Mouse (Mus musculus): ENCODE results near the gene Pcnx3. TPM values are rescaled to one million over a fixed set of nuclear protein-coding genes. Genes with fewer than 3 reads are reported as not detected.

Pcnx3 gene
- polyA plus RNA-seq (2014; fragmentation: Illumina TruSeq; extraction: RNeasy Lipid Tissue Mini Kit (QIAGEN cat#74804); ENCODE audit: low read depth, low replicate concordance): 48.3 TPM

GRCm38 (mm10) chr19:5688200-5689087 is at the start of gene Pcnx3, which contains the start of gene Map3k11:
Gene Pcnx3 (minus strand): TSS chr19:5688908.
Gene Map3k11 (plus strand): TSS chr19:5688742.

GRCm38 (mm10) chr19:5729444-5729815 is 40.7 kb upstream of the Pcnx3 start, which contains the start of gene Fam89b:
Gene Fam89b (minus strand): TSS chr19:5729653.

GRCm38 (mm10) chr19:5725767-5726515 is 37.2 kb upstream of the Pcnx3 start, which contains the start of gene Ehbp1l1:
Gene Ehbp1l1 (minus strand): TSS chr19:5726317.

GRCm38 (mm10) chr19:5704163-5704800 is 15.6 kb upstream of the Pcnx3 start, which contains the start of gene Kcnk7:
Gene Kcnk7 (plus strand): TSS chr19:5704367.

GRCm38 (mm10) chr19:5662981-5663913 is 25.5 kb downstream of the Pcnx3 start, which contains the start of gene Sipa1:
Gene Sipa1 (minus strand): TSS chr19:5663707.

GRCm38 (mm10) chr19:5637069-5638047 is 51.4 kb downstream of the Pcnx3 start, which contains the start of gene Rela:
Gene Rela (plus strand): TSS chr19:5637483.

Other genes starting within 250 kb of the Pcnx3 start
- 0.51 TPM for gene Fosl1, start 241.4 kb downstream of the Pcnx3 start, polyA plus RNA-seq (2014; fragmentation: Illumina TruSeq; extraction: RNeasy Lipid Tissue Mini Kit (QIAGEN cat#74804); ENCODE audit: low read depth, low replicate concordance)
- 7.1 TPM for gene Ccdc85b, start 231.0 kb downstream of the Pcnx3 start, polyA plus RNA-seq (2014; fragmentation: Illumina TruSeq; extraction: RNeasy Lipid Tissue Mini Kit (QIAGEN cat#74804); ENCODE audit: low read depth, low replicate concordance)
- gene Fibp, start 228.3 kb downstream of the Pcnx3 start, polyA plus RNA-seq (2014; fragmentation: Illumina TruSeq; extraction: RNeasy Lipid Tissue Mini Kit (QIAGEN cat#74804); ENCODE audit: low read depth, low replicate concordance): 53.3 TPM
- 1.5 TPM for gene Ctsw, start 220.4 kb downstream of the Pcnx3 start, polyA plus RNA-seq (2014; fragmentation: Illumina TruSeq; extraction: RNeasy Lipid Tissue Mini Kit (QIAGEN cat#74804); ENCODE audit: low read depth, low replicate concordance)
- 41.4 TPM for gene Efemp2, start 215.0 kb downstream of the Pcnx3 start, polyA plus RNA-seq (2014; fragmentation: Illumina TruSeq; extraction: RNeasy Lipid Tissue Mini Kit (QIAGEN cat#74804); ENCODE audit: low read depth, low replicate concordance)
- 45.1 TPM for gene Mus81, start 200.5 kb downstream of the Pcnx3 start, polyA plus RNA-seq (2014; fragmentation: Illumina TruSeq; extraction: RNeasy Lipid Tissue Mini Kit (QIAGEN cat#74804); ENCODE audit: low read depth, low replicate concordance)
- 533 TPM for gene Cfl1, start 198.5 kb downstream of the Pcnx3 start, polyA plus RNA-seq (2014; fragmentation: Illumina TruSeq; extraction: RNeasy Lipid Tissue Mini Kit (QIAGEN cat#74804); ENCODE audit: low read depth, low replicate concordance)
- 6.2 TPM for gene 1700020D05Rik, start 185.1 kb downstream of the Pcnx3 start, polyA plus RNA-seq (2014; fragmentation: Illumina TruSeq; extraction: RNeasy Lipid Tissue Mini Kit (QIAGEN cat#74804); ENCODE audit: low read depth, low replicate concordance)
- 18.9 TPM for gene Snx32, start 178.4 kb downstream of the Pcnx3 start, polyA plus RNA-seq (2014; fragmentation: Illumina TruSeq; extraction: RNeasy Lipid Tissue Mini Kit (QIAGEN cat#74804); ENCODE audit: low read depth, low replicate concordance)
- gene Ovol1, start 128.3 kb downstream of the Pcnx3 start, polyA plus RNA-seq (2014; fragmentation: Illumina TruSeq; extraction: RNeasy Lipid Tissue Mini Kit (QIAGEN cat#74804); ENCODE audit: low read depth, low replicate concordance): 2.1 TPM
- gene Ap5b1, start 120.9 kb downstream of the Pcnx3 start, polyA plus RNA-seq (2014; fragmentation: Illumina TruSeq; extraction: RNeasy Lipid Tissue Mini Kit (QIAGEN cat#74804); ENCODE audit: low read depth, low replicate concordance): 5.9 TPM
- 47.8 TPM for gene Rnaseh2c, start 87.0 kb downstream of the Pcnx3 start, polyA plus RNA-seq (2014; fragmentation: Illumina TruSeq; extraction: RNeasy Lipid Tissue Mini Kit (QIAGEN cat#74804); ENCODE audit: low read depth, low replicate concordance)
- gene Kat5, start 78.7 kb downstream of the Pcnx3 start, polyA plus RNA-seq (2014; fragmentation: Illumina TruSeq; extraction: RNeasy Lipid Tissue Mini Kit (QIAGEN cat#74804); ENCODE audit: low read depth, low replicate concordance): 43.1 TPM
- 47.9 TPM for gene Rela, start 51.4 kb downstream of the Pcnx3 start, polyA plus RNA-seq (2014; fragmentation: Illumina TruSeq; extraction: RNeasy Lipid Tissue Mini Kit (QIAGEN cat#74804); ENCODE audit: low read depth, low replicate concordance)
- 23.3 TPM for gene Sipa1, start 25.2 kb downstream of the Pcnx3 start, polyA plus RNA-seq (2014; fragmentation: Illumina TruSeq; extraction: RNeasy Lipid Tissue Mini Kit (QIAGEN cat#74804); ENCODE audit: low read depth, low replicate concordance)
- gene Map3k11, start 166 bp downstream of the Pcnx3 start, polyA plus RNA-seq (2014; fragmentation: Illumina TruSeq; extraction: RNeasy Lipid Tissue Mini Kit (QIAGEN cat#74804); ENCODE audit: low read depth, low replicate concordance): 28.7 TPM
- 0.48 TPM for gene Kcnk7, start 15.5 kb upstream of the Pcnx3 start, polyA plus RNA-seq (2014; fragmentation: Illumina TruSeq; extraction: RNeasy Lipid Tissue Mini Kit (QIAGEN cat#74804); ENCODE audit: low read depth, low replicate concordance)
- 30.6 TPM for gene Ehbp1l1, start 37.4 kb upstream of the Pcnx3 start, polyA plus RNA-seq (2014; fragmentation: Illumina TruSeq; extraction: RNeasy Lipid Tissue Mini Kit (QIAGEN cat#74804); ENCODE audit: low read depth, low replicate concordance)
- 47.1 TPM for gene Fam89b, start 40.7 kb upstream of the Pcnx3 start, polyA plus RNA-seq (2014; fragmentation: Illumina TruSeq; extraction: RNeasy Lipid Tissue Mini Kit (QIAGEN cat#74804); ENCODE audit: low read depth, low replicate concordance)
- 196 TPM for gene Ltbp3, start 52.0 kb upstream of the Pcnx3 start, polyA plus RNA-seq (2014; fragmentation: Illumina TruSeq; extraction: RNeasy Lipid Tissue Mini Kit (QIAGEN cat#74804); ENCODE audit: low read depth, low replicate concordance)
- gene Scyl1, start 82.5 kb upstream of the Pcnx3 start, polyA plus RNA-seq (2014; fragmentation: Illumina TruSeq; extraction: RNeasy Lipid Tissue Mini Kit (QIAGEN cat#74804); ENCODE audit: low read depth, low replicate concordance): 96.2 TPM
- gene Frmd8, start 186.4 kb upstream of the Pcnx3 start, polyA plus RNA-seq (2014; fragmentation: Illumina TruSeq; extraction: RNeasy Lipid Tissue Mini Kit (QIAGEN cat#74804); ENCODE audit: low read depth, low replicate concordance): 8.9 TPM
- 18.2 TPM for gene Slc25a45, start 188.9 kb upstream of the Pcnx3 start, polyA plus RNA-seq (2014; fragmentation: Illumina TruSeq; extraction: RNeasy Lipid Tissue Mini Kit (QIAGEN cat#74804); ENCODE audit: low read depth, low replicate concordance)
- 0.92 TPM for gene Tigd3, start 205.2 kb upstream of the Pcnx3 start, polyA plus RNA-seq (2014; fragmentation: Illumina TruSeq; extraction: RNeasy Lipid Tissue Mini Kit (QIAGEN cat#74804); ENCODE audit: low read depth, low replicate concordance)
- 49.7 TPM for gene Dpf2, start 224.1 kb upstream of the Pcnx3 start, polyA plus RNA-seq (2014; fragmentation: Illumina TruSeq; extraction: RNeasy Lipid Tissue Mini Kit (QIAGEN cat#74804); ENCODE audit: low read depth, low replicate concordance)
- 6.9 TPM for gene Cdc42ep2, start 235.9 kb upstream of the Pcnx3 start, polyA plus RNA-seq (2014; fragmentation: Illumina TruSeq; extraction: RNeasy Lipid Tissue Mini Kit (QIAGEN cat#74804); ENCODE audit: low read depth, low replicate concordance)